Mouse (Mus musculus) stomach, embryonic 16.5 days (tissue): Measurements from ENCODE around the gene Bms1. TPM values are rescaled to one million over a fixed set of nuclear protein-coding genes. Genes with fewer than 3 reads are reported as not detected.

Experiments used
- ATAC-seq: fragments of 200-750 bp; cut with Nextera tagmentation; 2 replicates; pipeline ENCODE4 v1.8.0; 2017; ENCODE audit warnings: moderate number of reproducible peaks, moderate TSS enrichment; ENCODE audit not compliant: insufficient read depth, low FRiP score
- H3K27ac ChIP-seq: fragments of 300-500 bp; sonication (generic); 2 replicates; pipeline ENCODE4 v1.5.1; 2014; ENCODE audit warnings: low read length
- H3K27me3 ChIP-seq: fragments of 300-500 bp; sonication (generic); 2 replicates; pipeline ENCODE4 v1.6.1; 2014; ENCODE audit warnings: low read length, control low read depth, mixed read lengths; ENCODE audit not compliant: control insufficient read depth, insufficient read depth
- H3K36me3 ChIP-seq: fragments of 300-500 bp; sonication (generic); 2 replicates; pipeline ENCODE4 v1.6.1; 2014; ENCODE audit warnings: low read length; ENCODE audit not compliant: control insufficient read depth, insufficient read depth
- H3K4me1 ChIP-seq: fragments of 300-500 bp; sonication (generic); 2 replicates; pipeline ENCODE4 v1.6.1; 2014; ENCODE audit warnings: low read length, control low read depth, mixed read lengths; ENCODE audit not compliant: control insufficient read depth, insufficient read depth
- H3K4me2 ChIP-seq: fragments of 300-500 bp; sonication (generic); 2 replicates; pipeline ENCODE4 v1.6.1; 2014; ENCODE audit warnings: low read depth, low read length, mixed read lengths
- H3K4me3 ChIP-seq: fragments of 300-500 bp; sonication (generic); replicated peaks from 2 replicates; pipeline ENCODE4 v1.5.1; 2014; ENCODE audit warnings: mild to moderate bottlenecking, low read length
- H3K9ac ChIP-seq: fragments of 300-500 bp; sonication (generic); 2 replicates; pipeline ENCODE4 v1.6.1; 2014; ENCODE audit warnings: low read length
- H3K9me3 ChIP-seq: fragments of 300-500 bp; sonication (generic); replicated peaks from 2 replicates; pipeline ENCODE4 v1.6.1; 2016; ENCODE audit warnings: low read length, control low read depth; ENCODE audit not compliant: control insufficient read depth
- WGBS: fragments of 180-500 bp; shearing (Covaris S2); extraction: QIAGEN DNeasy Blood & Tissue Kit; methylation state at CpG from one replicate; pipeline ENCODE4 v1.1.7; 2014; 5-methylcytosine and 5-hydroxymethylcytosine counted together
- polyA plus RNA-seq: library from polyadenylated mRNA; unstranded; fragments of >200 nt; fragmentation: Nextera tagmentation; extraction: Ambion mirVana; gene quantifications from 2 replicates; pipeline ENCODE4 v1.2.1, GENCODE M21; 2015

Gene Bms1
- polyA plus RNA-seq, 1 experiment from 2014 or later, result 31.1 TPM

- Histone ChIP-seq H3K27ac (no peak overlapping the region), H3K4me1 (no peaks in the 10 kb centered on the region), H3K4me3 (no peak overlapping the region), H3K9me3 (no peaks in the 10 kb centered on the region), H3K36me3 (peaks cover 23% of the 10 kb centered on the region), H3K9ac (no peak overlapping the region), H3K4me2 (no peak overlapping the region), H3K27me3 (no peaks in the 10 kb centered on the region)
- ATAC-seq, result no peak
- WGBS, result 88% methylated on average over 5 of the region's 5 CpGs
Observed at GRCm38 (mm10) chr6:118408510-118408909, 10.8 kb downstream of the Bms1 start.

DNA sequence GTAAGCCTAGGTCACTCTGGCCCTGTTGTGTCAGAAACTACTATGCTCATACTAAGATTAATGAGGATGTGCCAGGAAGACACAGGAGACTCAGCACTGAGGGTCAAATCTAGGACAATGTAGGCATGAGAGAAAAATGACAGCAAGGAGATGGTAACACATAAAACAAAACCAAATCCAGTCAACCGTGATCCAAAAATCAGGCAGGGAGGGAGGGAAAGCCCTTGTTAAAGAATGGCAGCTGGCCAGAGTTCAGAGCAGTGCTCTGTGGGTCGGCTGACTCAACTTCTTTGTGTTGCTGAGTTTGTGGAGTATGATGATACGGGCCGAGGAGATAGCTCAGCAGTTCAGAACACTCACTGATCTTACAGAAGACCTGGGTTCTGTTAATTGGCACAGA, 12.9 kb downstream of the Bms1 start:
- Histone ChIP-seq H3K36me3 (peaks cover 24% of the 10 kb centered on the region; the same call in 1 of the 2 replicates), H3K4me2 (no peak overlapping the region), H3K27ac (no peak overlapping the region), H3K4me3 (no peak overlapping the region), H3K9me3 (no peaks in the 10 kb centered on the region), H3K4me1 (no peaks in the 10 kb centered on the region), H3K27me3 (no peaks in the 10 kb centered on the region), H3K9ac (no peak overlapping the region)
- 79% methylated on average over 4 of the region's 4 CpGs for WGBS
- ATAC-seq, result no peak

DNA sequence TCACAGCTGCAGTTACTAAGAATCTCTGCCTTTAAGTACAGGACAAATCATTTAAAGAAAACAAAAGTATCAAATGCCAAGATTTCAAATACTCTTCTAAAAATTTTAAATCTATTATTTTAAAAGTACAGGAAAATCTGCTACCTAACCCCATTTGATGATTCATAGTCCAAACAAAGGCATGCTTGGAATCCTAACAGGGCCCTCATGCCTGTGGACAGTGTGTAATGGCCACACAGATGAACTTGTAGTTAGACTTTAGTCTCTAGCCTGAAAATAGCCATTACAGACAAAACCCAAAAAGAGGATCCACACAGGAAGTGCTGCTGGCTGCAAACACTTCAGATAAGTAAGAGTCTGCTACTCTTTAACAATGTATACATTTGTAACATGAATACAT, 28.5 kb downstream of the Bms1 start:
- H3K27ac ChIP-seq, result no peak overlapping the region
- peaks cover 13% of the 10 kb centered on the region for H3K36me3 ChIP-seq
- H3K27me3 ChIP-seq, result no peaks in the 10 kb centered on the region
- H3K9ac ChIP-seq, result no peak overlapping the region
- H3K4me1 ChIP-seq, result no peaks in the 10 kb centered on the region
- no peak overlapping the region for H3K4me3 ChIP-seq
- H3K4me2 ChIP-seq, result no peak overlapping the region
- no peaks in the 10 kb centered on the region for H3K9me3 ChIP-seq
- ATAC-seq, result no peak

GRCm38 (mm10) chr6:118385962-118386361, 33.3 kb downstream of the Bms1 start:
- no peak for ATAC-seq
- WGBS, result 86% methylated on average over 3 of the region's 3 CpGs

GRCm38 (mm10) chr6:118381234-118381633, 38.0 kb downstream of the Bms1 start:
- no peaks in the 10 kb centered on the region for H3K9me3 ChIP-seq
- no peak for ATAC-seq
- H3K36me3 ChIP-seq, result peaks cover 3% of the 10 kb centered on the region; the same call in 1 of the 2 replicates
- no peaks in the 10 kb centered on the region for H3K4me1 ChIP-seq
- H3K9ac ChIP-seq, result no peak overlapping the region
- H3K4me2 ChIP-seq, result no peak overlapping the region
- H3K27me3 ChIP-seq, result 0 out of 2 replicates have a peak, but pooled peaks cover 3% of the 10 kb centered on the region
- 84% methylated on average over 4 of the region's 4 CpGs for WGBS
- no peak overlapping the region for H3K27ac ChIP-seq
- no peak overlapping the region for H3K4me3 ChIP-seq

More at GRCm38 (mm10) chr6:118385962-118386361, 33.3 kb downstream of the Bms1 start:
- Histone ChIP-seq H3K9ac (no peak overlapping the region), H3K9me3 (no peaks in the 10 kb centered on the region), H3K4me2 (no peak overlapping the region), H3K4me1 (no peaks in the 10 kb centered on the region), H3K27ac (no peak overlapping the region), H3K36me3 (peaks cover 7% of the 10 kb centered on the region), H3K4me3 (no peak overlapping the region), H3K27me3 (no peaks in the 10 kb centered on the region)

DNA sequence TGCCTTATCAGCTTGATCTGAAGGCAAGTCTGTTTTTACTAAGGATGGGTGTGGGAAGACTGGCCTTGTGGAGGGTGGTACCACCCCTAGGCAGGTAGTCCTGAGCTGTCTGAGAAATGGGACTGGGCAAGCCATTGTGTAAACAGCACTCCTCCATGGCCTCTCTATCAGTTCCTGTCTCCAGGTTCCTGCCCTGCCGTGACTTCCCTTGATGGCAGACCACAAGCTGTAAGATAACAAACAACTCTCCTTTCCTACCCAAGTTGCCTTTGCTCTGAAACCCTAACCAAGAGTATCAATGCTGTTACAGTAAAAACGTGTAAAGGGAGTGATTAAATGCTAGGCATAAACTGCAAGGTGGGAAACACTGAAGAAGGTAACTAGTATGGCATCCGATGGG, 38.6 kb downstream of the Bms1 start:
- Histone ChIP-seq H3K36me3 (peaks cover 3% of the 10 kb centered on the region; the same call in 1 of the 2 replicates), H3K9ac (no peak overlapping the region), H3K4me2 (no peak overlapping the region), H3K4me3 (no peak overlapping the region), H3K4me1 (no peaks in the 10 kb centered on the region), H3K27me3 (0 out of 2 replicates have a peak, but pooled peaks cover 3% of the 10 kb centered on the region), H3K27ac (no peak overlapping the region), H3K9me3 (no peaks in the 10 kb centered on the region)
- 49% methylated on average over 3 of the region's 3 CpGs for WGBS
- no peak for ATAC-seq

DNA sequence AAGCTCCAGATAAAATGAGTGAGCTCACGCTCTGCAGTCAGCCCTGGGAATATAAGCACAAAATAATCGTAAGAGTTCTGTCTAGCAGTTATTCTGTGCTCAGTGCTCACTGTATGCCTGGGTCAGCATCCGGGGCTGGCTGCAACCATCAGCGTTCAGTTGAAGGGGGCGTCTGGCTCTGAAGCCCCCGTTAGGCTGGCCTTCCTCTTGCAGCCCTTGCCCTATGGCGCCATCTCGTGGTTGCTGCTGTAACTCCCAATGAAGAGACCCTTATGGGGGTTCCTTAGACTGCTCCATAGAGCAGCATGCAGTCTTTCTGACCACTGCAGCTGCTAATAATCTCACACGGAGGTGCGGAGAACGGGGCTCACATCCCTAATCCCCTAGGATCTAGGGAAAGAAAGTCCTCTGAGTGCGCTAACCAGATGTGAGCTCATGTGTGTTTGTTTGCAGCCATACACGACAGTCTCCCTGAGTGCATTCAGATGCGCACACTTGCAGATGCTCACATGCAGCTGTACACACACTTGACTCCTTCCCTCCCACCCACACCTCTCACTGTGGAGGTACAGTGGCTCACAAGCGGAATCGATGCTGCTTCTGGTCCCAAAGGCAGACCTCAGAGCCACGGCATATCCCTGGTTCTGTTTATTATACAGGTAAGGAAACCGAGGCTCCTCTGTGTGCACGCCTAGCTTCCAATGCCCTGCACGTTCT, 39.7 kb downstream of the Bms1 start:
- Histone ChIP-seq H3K27ac (no peak overlapping the region), H3K4me3 (no peak overlapping the region), H3K9ac (no peak overlapping the region), H3K36me3 (peaks cover 3% of the 10 kb centered on the region; the same call in 1 of the 2 replicates), H3K4me2 (peak overlapping the region; percentile 23; the same call in 1 of the 2 replicates), H3K9me3 (no peaks in the 10 kb centered on the region), H3K4me1 (no peaks in the 10 kb centered on the region), H3K27me3 (0 out of 2 replicates have a peak, but pooled peaks cover 3% of the 10 kb centered on the region)
- 29% methylated on average over 20 of the region's 20 CpGs for WGBS
- no peak for ATAC-seq

- no peak overlapping the region for H3K9ac ChIP-seq
- H3K27me3 ChIP-seq, result peaks cover 7% of the 10 kb centered on the region; the same call in 1 of the 2 replicates
- WGBS, result 50% methylated on average over 10 of the region's 10 CpGs
- H3K36me3 ChIP-seq, result peaks cover 3% of the 10 kb centered on the region; the same call in 1 of the 2 replicates
- no peak for ATAC-seq
- H3K9me3 ChIP-seq, result no peaks in the 10 kb centered on the region
- no peak overlapping the region for H3K4me3 ChIP-seq
- H3K4me1 ChIP-seq, result no peaks in the 10 kb centered on the region
- H3K27ac ChIP-seq, result no peak overlapping the region
- H3K4me2 ChIP-seq, result no peak overlapping the region
Observed at GRCm38 (mm10) chr6:118377611-118378010, 41.7 kb downstream of the Bms1 start.

GRCm38 (mm10) chr6:118376023-118376422, 43.3 kb downstream of the Bms1 start:
- no peaks in the 10 kb centered on the region for H3K4me1 ChIP-seq
- no peak overlapping the region for H3K4me2 ChIP-seq
- peaks cover 7% of the 10 kb centered on the region; the same call in 1 of the 2 replicates for H3K27me3 ChIP-seq
- 26% methylated on average over 10 of the region's 10 CpGs for WGBS
- no peaks in the 10 kb centered on the region for H3K9me3 ChIP-seq
- no peak overlapping the region for H3K27ac ChIP-seq
- no peak for ATAC-seq
- no peak overlapping the region for H3K9ac ChIP-seq
- H3K4me3 ChIP-seq, result no peak overlapping the region
- H3K36me3 ChIP-seq, result no peaks in the 10 kb centered on the region
